Mouse (Mus musculus) olfactory bulb, adult 2 months (tissue): ENCODE data around the gene Inca1.

Experiments used
- CTCF ChIP-seq: fragments of 200-500 bp; IDR thresholded peaks from 2 replicates; pipeline ENCODE4 v1.5.1; 2012; ENCODE audit warnings: low read depth, mild to moderate bottlenecking, low read length, moderate library complexity; ENCODE audit not compliant: insufficient read depth
- POLR2A ChIP-seq: fragments of 200-500 bp; IDR thresholded peaks from 2 replicates; pipeline ENCODE4 v1.6.1; 2012; ENCODE audit warnings: mild to moderate bottlenecking, low read depth, low read length, moderate library complexity; ENCODE audit not compliant: insufficient read depth

DNA sequence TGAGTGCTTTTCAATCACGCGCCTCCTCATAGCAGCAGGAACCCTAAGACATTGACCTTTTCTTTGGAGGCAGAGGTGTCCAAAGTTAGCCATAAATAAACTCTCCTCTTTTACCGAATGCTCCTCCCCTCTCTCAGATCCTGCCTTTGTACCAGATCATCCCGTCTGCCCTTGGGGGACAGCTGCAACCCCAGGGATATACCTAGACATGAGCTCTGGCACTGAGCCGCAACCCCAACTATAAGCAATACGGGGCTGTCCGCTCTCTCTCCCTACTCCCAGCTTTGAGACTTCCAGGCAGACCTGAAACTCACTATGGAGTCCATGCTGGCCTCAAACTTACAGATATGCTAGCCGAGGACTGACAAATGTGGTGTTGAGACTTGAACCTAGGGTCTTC lies 33.3 kb downstream of the Inca1 start:
- TF ChIP-seq POLR2A = no peak
- TF ChIP-seq CTCF = no peak
